Mouse (Mus musculus) cortical plate, adult 2 months (tissue): ENCODE results near the gene BC147527.
"Not testable (repeated sequence)": the region's sequence is repeated elsewhere in the genome, so short reads cannot be mapped to it uniquely, and the experiment has no call there.

Experiments
- CTCF ChIP-seq: fragments of 200-500 bp; IDR thresholded peaks from 2 replicates; pipeline ENCODE4 v1.5.1; 2011; ENCODE audit warnings: mild to moderate bottlenecking, control low read depth, low read length; ENCODE audit not compliant: insufficient read depth; ENCODE audit errors: extremely low read depth
- POLR2A ChIP-seq: fragments of 200-500 bp; IDR thresholded peaks from 2 replicates; pipeline ENCODE4 v1.6.1; 2011; ENCODE audit warnings: mild to moderate bottlenecking, low read length, control low read depth; ENCODE audit not compliant: insufficient read depth; ENCODE audit errors: extremely low read depth

DNA sequence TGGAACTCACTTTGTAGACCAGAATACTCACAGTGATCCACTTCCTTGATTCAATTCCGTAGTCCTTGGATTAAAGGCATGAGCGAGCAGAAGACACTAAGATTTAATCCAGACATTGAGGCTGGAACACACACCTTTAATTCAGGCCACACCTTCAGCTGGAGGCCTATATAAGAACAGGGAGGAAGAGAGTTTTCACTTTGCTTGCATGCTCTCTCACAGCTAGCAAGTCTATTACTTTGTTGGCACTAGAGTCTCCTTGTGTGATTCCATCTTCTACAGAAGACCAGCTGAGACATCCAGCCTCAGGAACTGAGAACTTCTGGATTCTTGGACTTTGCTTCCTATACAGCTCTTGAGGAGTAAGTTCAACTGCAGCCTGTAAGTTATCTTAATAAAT is 37.3 kb upstream of the BC147527 start, which contains the start of gene AF067061:
- TF ChIP-seq CTCF, POLR2A: not testable (repeated sequence)
